Mouse (Mus musculus) cerebellum, adult 9-10 months (tissue): Measurements from ENCODE around the gene Fam3b.

Experiments
- DNase-seq: peaks from one replicate; pipeline ENCODE4 v3.0.0; 2022

Fam3b gene

GRCm38 (mm10) chr16:97478655-97479054, 36.0 kb downstream of the Fam3b start:
- DNase-seq = no peak

DNA sequence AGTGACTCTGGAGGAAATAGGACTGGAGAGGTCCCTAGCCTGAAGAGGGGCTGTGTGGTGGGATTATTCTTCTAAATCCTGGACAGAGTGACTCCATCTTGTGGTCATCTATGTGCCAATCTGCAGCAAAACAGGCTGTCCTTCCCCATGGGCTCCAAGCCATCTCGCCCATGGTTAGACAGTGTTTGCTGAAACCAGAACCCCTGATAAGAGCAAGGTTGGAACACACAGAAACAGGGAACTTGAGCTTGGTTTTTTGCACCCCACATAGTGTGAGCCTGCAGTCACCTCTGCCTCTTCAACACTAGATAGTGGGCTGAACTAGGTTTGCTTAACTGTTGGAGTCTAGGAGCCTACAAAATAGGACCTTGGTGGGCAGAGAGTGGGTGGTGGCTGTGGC, 38.1 kb downstream of the Fam3b start:
- no peak for DNase-seq

DNA sequence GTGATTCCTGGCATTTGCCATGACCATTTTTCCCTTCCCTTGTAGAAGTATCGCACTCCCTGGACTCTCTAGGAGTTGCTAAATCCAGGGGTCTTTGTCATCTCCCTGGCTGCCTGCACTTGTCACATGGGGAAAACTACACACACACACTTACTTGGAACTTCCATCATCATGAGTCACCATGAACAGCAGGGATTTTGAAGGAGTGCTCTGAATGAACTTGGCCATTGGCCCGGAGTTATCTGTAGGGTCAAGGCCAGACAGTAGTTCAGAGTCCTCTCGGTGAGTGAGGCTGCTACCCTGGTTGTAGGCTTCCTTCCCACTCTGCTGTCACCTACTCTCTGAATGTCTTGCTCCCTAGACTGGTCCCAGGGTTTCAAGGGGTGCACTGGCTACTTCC, 39.0 kb downstream of the Fam3b start:
- no peak for DNase-seq

- no peak for DNase-seq
These were observed 39.9 kb downstream of the Fam3b start for GRCm38 (mm10) chr16:97474671-97475070.

- DNase-seq = no peak
These were observed 46.4 kb downstream of the Fam3b start for GRCm38 (mm10) chr16:97467993-97468791.

DNA sequence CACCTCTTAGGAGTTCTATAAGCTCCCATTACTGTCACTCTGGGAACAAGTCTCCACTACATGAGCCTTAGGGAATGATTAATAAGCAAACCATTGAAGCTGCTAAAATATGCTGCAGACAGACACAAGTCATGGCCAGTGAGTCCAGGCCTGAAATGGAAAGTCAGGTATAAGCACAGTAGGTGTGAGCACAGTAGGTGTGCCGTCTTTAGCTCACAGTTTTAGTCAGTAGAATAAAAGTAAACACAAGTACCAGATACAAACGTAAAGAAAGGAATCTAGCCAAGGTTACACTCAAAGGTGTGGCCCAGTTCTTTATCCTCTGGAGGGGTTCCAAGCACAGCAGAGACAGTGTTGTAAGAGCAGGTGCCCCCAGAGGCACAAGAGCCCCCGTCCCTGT, 47.1 kb downstream of the Fam3b start:
- no peak for DNase-seq

DNA sequence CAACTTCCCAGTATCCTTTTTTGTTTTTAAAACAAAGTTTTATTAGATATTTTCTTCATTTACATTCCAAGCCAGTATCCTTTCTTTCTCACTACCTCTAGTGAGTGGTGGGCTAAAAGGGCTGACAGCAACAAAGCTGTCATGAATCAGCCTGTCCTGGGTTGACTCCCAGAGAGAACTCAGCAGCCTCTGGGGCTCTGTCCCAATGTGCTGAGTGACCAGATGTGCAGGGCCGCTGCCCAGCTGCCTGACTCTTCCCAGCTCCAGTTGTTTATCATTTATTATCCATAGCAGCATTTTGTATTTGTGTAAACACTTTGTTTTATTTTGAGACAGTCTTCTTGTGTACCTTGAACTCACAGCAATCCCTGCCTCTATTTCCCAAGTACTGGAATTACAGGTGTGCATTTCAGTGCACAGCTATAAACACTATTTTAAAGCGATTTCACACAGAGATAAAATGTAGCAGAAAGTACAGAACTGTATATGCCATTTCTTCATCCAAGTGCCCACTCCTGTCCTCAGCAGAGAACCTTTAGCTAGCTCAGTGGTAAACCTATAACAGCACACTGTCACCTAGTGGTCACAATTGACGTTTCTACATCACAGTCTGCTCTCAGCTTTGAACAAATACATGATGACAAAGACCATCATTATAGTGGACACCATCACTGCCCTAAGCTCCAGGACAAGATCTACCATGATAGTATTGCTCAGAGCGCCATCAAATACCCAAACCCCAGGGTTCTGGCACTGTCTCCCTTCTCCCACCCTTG, 48.2 kb downstream of the Fam3b start:
- no peak for DNase-seq

DNA sequence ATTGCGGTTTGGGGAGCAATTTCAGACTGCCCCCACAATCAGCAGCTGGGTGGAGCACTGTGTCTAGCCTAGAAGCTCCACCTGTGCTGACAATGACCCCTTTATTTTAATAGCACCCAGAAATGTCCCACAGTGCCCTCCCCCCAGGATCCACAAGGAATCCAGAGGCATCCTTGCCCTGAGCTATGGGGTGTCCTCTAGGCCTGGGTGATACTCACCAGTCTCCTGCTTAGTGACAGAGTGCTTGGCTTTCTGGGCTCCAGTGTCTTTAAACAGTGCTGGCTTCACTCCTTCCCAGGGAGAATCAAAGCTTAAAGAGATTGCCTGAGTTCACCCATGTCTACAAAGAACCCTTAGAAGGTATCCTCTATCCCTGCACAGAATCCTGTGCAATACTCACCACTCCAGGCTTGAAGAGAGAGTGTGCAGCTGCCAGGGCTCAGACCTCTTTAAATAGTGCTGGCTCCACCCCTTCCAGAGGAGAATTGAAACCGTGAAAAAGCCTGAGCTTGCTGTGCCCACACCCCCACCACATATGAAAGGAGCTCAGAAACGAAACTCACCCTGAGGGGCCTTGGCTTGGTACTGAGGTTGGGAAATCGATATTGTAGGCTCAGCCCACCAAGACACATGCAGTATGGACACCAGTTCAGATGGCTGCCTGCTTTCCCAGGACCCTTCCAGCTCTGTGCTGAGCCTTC, 52.0 kb downstream of the Fam3b start, which contains the start of gene Mx1:
TSS of gene Mx1 (minus strand) at position 427 of the 701 bp plus-strand sequence.
- no peak for DNase-seq

- no peak for DNase-seq
These were observed 53.3 kb downstream of the Fam3b start for GRCm38 (mm10) chr16:97461271-97461670.

GRCm38 (mm10) chr16:97459831-97460230, 54.8 kb downstream of the Fam3b start:
- no peak for DNase-seq

DNA sequence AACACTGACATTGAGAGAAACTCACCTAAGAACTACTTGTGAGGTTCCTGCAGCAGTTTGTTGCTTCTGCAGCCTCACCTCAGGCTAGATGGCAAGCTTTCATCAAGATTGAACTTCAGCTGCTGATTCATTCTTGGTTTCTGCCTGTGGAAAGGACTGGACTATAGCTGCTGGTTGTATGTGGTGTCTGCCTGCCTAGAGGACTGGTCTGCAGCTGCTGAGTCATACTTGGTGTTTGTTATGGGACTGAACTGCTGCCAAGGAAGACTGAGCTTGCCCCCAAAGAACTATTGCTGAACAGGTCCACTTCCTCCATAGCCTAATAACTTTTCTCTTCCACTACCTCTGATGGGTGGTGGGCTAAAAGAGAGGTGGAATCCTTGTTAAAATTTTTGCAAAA, 67.2 kb downstream of the Fam3b start:
- no peak for DNase-seq

DNA sequence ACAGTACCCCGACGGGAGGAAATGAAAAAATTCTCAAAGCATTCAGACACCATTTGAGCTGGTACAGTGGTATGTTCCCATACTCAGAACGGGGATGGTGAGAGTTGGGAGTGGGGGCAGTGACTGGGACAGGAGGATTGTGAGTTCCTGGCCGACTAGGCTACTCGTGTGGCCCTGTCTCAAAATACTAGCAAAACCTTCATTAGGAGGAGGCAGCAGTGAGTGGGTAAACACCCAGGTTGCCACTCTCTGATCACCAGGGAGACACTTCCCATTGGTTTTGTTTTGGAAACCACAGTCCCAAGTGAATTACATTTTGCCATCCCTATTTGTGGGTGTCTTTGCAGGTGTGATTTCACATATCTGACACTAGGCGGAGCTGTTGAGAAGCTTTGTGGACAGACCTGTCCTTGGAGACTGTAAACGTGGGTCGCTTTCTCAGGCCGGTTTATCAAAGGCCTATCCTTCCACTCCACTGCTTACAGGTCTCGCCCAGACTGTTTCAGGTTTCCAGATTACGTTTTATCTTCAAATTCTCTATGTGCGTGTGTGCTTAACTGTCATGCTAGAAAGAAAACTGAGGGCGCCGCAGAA, 70.8 kb downstream of the Fam3b start:
- peak; percentile 46 for DNase-seq

- no peak for DNase-seq
These were observed 72.6 kb downstream of the Fam3b start for GRCm38 (mm10) chr16:97441967-97442366.

DNA sequence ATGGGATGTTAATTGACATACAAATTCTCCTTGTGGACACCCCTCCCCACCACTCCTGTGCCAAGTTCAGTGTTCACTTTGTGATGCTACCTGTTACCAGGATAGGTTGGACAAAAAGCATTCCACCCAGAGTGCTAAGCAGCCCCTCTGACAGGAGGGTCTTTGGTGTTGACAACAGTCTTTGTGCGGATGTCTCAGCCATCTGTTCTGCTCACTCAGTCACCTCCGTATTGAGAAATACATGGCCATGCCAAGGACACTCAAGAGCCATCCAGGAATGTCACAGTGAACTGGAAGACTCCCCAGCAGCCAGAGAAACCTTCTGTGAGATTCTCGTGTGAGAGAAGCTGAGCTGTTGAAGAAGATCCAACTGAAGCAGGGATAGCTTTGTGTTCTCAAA, 76.4 kb downstream of the Fam3b start:
- no peak for DNase-seq

- no peak for DNase-seq
These were observed 77.1 kb downstream of the Fam3b start for GRCm38 (mm10) chr16:97437448-97438056.

GRCm38 (mm10) chr16:97434206-97434605, 80.4 kb downstream of the Fam3b start:
- peak; percentile 39 for DNase-seq

GRCm38 (mm10) chr16:97431328-97431727, 83.3 kb downstream of the Fam3b start:
- DNase-seq = no peak

GRCm38 (mm10) chr16:97430091-97430490, 84.5 kb downstream of the Fam3b start:
- no peak for DNase-seq

GRCm38 (mm10) chr16:97428026-97428425, 86.6 kb downstream of the Fam3b start:
- DNase-seq = no peak

DNA sequence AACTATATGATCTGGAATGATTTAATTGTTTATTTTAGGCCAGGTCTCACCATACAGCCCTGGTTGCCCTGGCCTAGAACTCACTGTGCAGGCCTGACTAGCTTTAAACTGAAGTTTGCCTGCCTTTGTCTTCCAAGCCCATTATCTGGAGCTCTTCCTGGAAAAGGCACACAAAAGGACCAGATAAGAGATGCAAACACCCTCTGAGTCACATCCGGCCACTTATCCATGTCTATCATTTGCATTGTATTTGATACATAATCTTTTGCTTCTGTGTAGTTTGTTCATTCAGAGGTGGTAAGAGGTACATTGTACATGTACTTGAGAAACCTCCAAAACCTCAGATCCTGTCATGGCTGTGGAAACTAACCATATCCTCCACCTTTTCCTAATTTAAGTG, 91.0 kb downstream of the Fam3b start:
- no peak for DNase-seq

GRCm38 (mm10) chr16:97421671-97422070, 92.9 kb downstream of the Fam3b start:
- no peak for DNase-seq
